Mouse (Mus musculus) ES-E14 (cell line): ENCODE measurements around the gene Tspear. TPM values are rescaled to one million over a fixed set of nuclear protein-coding genes. Genes with fewer than 3 reads are reported as not detected.
"Not testable (repeated sequence)": the region's sequence is repeated elsewhere in the genome, so short reads cannot be mapped to it uniquely, and the experiment has no call there.

Source experiments
- DNase-seq: peaks from one replicate; pipeline ENCODE4 v3.0.0-alpha.2; 2013; ENCODE audit warnings: low read depth, low spot score
- H3K27ac ChIP-seq: 2 replicates; pipeline ENCODE4 v1.5.1; 2012; ENCODE audit warnings: low read depth, mild to moderate bottlenecking, low read length, moderate library complexity, mixed read lengths; ENCODE audit not compliant: poor library complexity, insufficient read depth, severe bottlenecking
- H3K36me3 ChIP-seq: 2 replicates; pipeline ENCODE4 v1.6.1; 2012; ENCODE audit warnings: mild to moderate bottlenecking, low read length, moderate library complexity, mixed read lengths; ENCODE audit not compliant: control insufficient read depth, poor library complexity, insufficient read depth, severe bottlenecking
- H3K4me1 ChIP-seq, 2 experiments: fragments of 150-350 bp in 1 of 2; sonication (generic) in 1 of 2; 2 replicates each; pipeline ENCODE4 v1.6.1; 2012; ENCODE audit warnings: low read length in 2 of 2, mild to moderate bottlenecking in 1 of 2, mixed read lengths in 1 of 2; ENCODE audit not compliant: control insufficient read depth in 2 of 2, insufficient read depth in 2 of 2, poor library complexity in 1 of 2
- H3K4me3 ChIP-seq, 2 experiments: fragments of 150-350 bp in 1 of 2; sonication (generic) in 1 of 2; 2 replicates each; pipeline ENCODE4 v1.5.1; 2012; ENCODE audit warnings: low read length in 2 of 2, low read depth in 1 of 2, mild to moderate bottlenecking in 1 of 2, mixed read lengths in 1 of 2; ENCODE audit not compliant: insufficient read depth in 1 of 2, poor library complexity in 1 of 2, severe bottlenecking in 1 of 2
- H3K9ac ChIP-seq: 2 replicates; pipeline ENCODE4 v1.6.1; 2012; ENCODE audit warnings: low read depth, mild to moderate bottlenecking, low read length, mixed read lengths; ENCODE audit not compliant: poor library complexity, insufficient read depth, severe bottlenecking
- H3K9me3 ChIP-seq: fragments of 150-350 bp; sonication (generic); 2 replicates; pipeline ENCODE4 v1.6.1; 2012; ENCODE audit warnings: low read depth, mild to moderate bottlenecking, low read length; ENCODE audit not compliant: control insufficient read depth, insufficient read depth
- CHD2 ChIP-seq: IDR thresholded peaks from 2 replicates; pipeline ENCODE4 v1.6.1; 2014; ENCODE audit warnings: mild to moderate bottlenecking, low read depth, low read length, inconsistent platforms
- HCFC1 ChIP-seq: IDR thresholded peaks from 2 replicates; pipeline ENCODE4 v1.6.1; 2012; ENCODE audit warnings: low read length, inconsistent platforms, borderline replicate concordance; ENCODE audit not compliant: insufficient read depth
- MAFK ChIP-seq: IDR thresholded peaks from 2 replicates; pipeline ENCODE4 v1.6.1; 2014; ENCODE audit warnings: mild to moderate bottlenecking, low read depth, low read length, inconsistent platforms; ENCODE audit not compliant: insufficient read depth
- ZC3H11A ChIP-seq: IDR thresholded peaks from 2 replicates; pipeline ENCODE4 v1.6.1; 2012; ENCODE audit warnings: low read depth, mild to moderate bottlenecking, inconsistent platforms, low read length, borderline replicate concordance
- ZNF384 ChIP-seq: IDR thresholded peaks from 2 replicates; pipeline ENCODE4 v1.6.1; 2012; ENCODE audit warnings: low read depth, low read length, inconsistent platforms
- in situ Hi-C, 2 experiments: fragments of 600-800 bp; cut with MboI; formaldehyde crosslinking; loops; one replicate each; pipeline ENCODE4 v1.15.1; 2025; ENCODE audit warnings: low sequenced_read_pairs in 2 of 2, inconsistent platforms in 1 of 2; ENCODE audit not compliant: unreplicated experiment in 2 of 2
- total RNA-seq: library from RNA; depleted of rRNA; stranded (reverse); fragments of 300-350 nt; gene quantifications from 2 replicates; pipeline ENCODE4 v1.2.3, GENCODE M21; 2012

Gene Tspear
- total RNA-seq, 1 experiment, result 0.49 TPM

DNA sequence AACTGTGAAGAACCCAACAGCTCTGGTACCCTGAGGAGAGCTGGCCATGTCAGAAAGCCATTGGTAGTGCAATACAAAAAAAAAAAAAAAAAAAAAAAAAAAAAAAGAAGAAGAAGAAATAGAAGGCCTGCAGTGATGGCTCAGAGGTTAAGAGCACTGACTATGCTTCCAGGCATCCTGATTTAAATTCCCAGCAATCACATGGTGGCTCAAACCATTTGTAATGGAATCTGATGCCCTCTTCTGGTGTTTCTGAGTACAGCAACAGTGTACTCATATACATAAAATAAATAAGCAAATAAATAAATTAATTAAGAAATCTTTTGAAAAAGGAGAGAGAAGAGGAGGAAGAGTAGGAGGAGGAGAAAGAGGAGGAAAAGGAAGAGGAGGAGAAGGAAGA lies 67.1 kb downstream of the Tspear start:
- in situ Hi-C loops, result no loop called here
- H3K9me3 ChIP-seq, result no peaks in the 10 kb centered on the region
- no peaks in the 10 kb centered on the region for H3K4me1 ChIP-seq
- H3K9ac ChIP-seq, result no peak overlapping the region
- H3K4me3 ChIP-seq, result no peak overlapping the region
- TF ChIP-seq CHD2 (no peak), ZNF384 (peak; percentile 57; the same call in 1 of the 2 replicates)
- DNase-seq, result no peak
- H3K27ac ChIP-seq, result no peak overlapping the region
- H3K36me3 ChIP-seq, result no peaks in the 10 kb centered on the region

DNA sequence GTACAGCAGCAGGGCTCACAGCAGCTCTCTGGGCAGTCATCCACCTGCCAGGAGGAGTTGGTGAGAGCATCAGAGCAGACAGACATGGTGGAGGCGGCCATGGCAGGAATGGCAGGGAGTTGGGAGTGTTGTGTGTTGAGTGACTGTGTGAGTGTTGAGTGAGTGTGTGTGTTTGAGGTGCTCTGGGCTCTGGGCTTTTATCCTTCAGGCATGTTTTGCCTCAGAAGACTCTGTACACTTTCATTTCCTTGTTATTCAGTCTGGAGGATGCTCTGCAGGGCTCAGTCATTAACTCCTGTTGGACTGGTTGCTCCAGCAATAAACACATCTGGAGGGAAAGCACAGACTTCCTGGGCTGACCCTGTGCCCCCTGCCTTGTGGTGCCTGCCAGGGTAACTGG lies 73.2 kb downstream of the Tspear start, which contains the start of gene Gm3233:
Gm3233 (minus strand) TSS at position 101 of the 400 bp plus-strand sequence.
- DNase-seq, H3K27ac ChIP-seq, in situ Hi-C loops, H3K36me3 ChIP-seq, H3K9ac ChIP-seq, H3K9me3 ChIP-seq, H3K4me3 ChIP-seq, H3K4me1 ChIP-seq: not testable (repeated sequence)

DNA sequence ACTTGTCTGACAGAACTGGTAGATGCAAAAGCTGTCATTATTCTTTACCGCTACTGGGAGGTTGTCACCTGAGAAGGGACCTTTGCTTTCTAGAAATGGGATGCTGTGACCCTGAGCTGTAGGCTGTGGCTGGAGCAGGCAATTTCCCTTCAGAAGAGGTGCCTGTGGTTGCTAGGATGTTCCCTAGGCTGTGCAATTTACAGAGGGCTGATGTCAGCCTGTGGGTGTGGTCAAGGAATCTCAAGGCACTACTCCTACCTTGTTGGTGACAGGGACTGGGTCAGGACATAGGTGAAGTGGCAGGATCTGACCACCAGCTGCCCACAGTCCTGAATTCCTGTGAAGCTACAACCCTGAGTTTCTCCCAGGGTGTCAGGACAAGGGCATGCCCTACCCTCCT lies 83.4 kb downstream of the Tspear start:
- H3K27ac ChIP-seq, result no peak overlapping the region
- TF ChIP-seq MAFK (no peak), ZNF384 (no peak), HCFC1 (no peak), ZC3H11A (no peak), CHD2 (no peak)
- no peaks in the 10 kb centered on the region for H3K9me3 ChIP-seq
- no peak overlapping the region for H3K4me3 ChIP-seq
- no peaks in the 10 kb centered on the region for H3K4me1 ChIP-seq
- no peaks in the 10 kb centered on the region for H3K36me3 ChIP-seq
- in situ Hi-C loops, result no loop called here
- no peak for DNase-seq
- no peak overlapping the region for H3K9ac ChIP-seq

DNA sequence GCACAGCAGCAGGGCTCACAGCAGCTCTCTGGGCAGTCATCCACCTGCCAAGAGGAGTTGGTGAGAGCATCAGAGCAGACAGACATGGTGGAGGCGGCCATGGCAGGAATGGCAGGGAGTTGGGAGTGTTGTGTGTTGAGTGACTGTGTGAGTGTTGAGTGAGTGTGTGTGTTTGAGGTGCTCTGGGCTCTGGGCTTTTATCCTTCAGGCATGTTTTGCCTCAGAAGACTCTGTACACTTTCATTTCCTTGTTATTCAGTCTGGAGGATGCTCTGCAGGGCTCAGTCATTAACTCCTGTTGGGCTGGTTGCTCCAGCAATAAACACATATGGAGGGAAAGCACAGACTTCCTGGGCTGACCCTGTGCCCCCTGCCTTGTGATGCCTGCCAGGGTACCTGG lies 84.9 kb downstream of the Tspear start, which contains the start of gene Gm3238:
Gm3238 (minus strand) TSS at position 101 of the 400 bp plus-strand sequence.
- H3K4me1 ChIP-seq, in situ Hi-C loops, DNase-seq, H3K9me3 ChIP-seq, H3K9ac ChIP-seq, H3K36me3 ChIP-seq, H3K27ac ChIP-seq, H3K4me3 ChIP-seq: not testable (repeated sequence)

GRCm38 (mm10) chr10:77772142-77772541 lies 85.8 kb downstream of the Tspear start:
- H3K4me3 ChIP-seq, DNase-seq, H3K27ac ChIP-seq, H3K9me3 ChIP-seq, H3K9ac ChIP-seq, H3K4me1 ChIP-seq, in situ Hi-C loops, H3K36me3 ChIP-seq: not testable (repeated sequence)

GRCm38 (mm10) chr10:77776844-77777243 lies 90.5 kb downstream of the Tspear start, which contains the start of gene Gm7138:
TSS of gene Gm7138 (minus strand) at chr10:77776944.
- H3K27ac ChIP-seq, H3K9me3 ChIP-seq, H3K36me3 ChIP-seq, in situ Hi-C loops, DNase-seq, H3K9ac ChIP-seq, H3K4me1 ChIP-seq, H3K4me3 ChIP-seq: not testable (repeated sequence)

GRCm38 (mm10) chr10:77782442-77782841 lies 96.1 kb downstream of the Tspear start, which contains the start of gene Gm3250:
TSS of gene Gm3250 (minus strand) at chr10:77782542.
- H3K4me3 ChIP-seq, H3K4me1 ChIP-seq, in situ Hi-C loops, H3K9me3 ChIP-seq, H3K27ac ChIP-seq, H3K36me3 ChIP-seq, H3K9ac ChIP-seq, DNase-seq: not testable (repeated sequence)

GRCm38 (mm10) chr10:77783396-77783795 lies 97.0 kb downstream of the Tspear start:
- DNase-seq, in situ Hi-C loops, H3K9ac ChIP-seq, H3K4me3 ChIP-seq, H3K27ac ChIP-seq, H3K36me3 ChIP-seq, H3K4me1 ChIP-seq, H3K9me3 ChIP-seq: not testable (repeated sequence)
